Mouse (Mus musculus): ENCODE results near the gene Zdhhc7.

Gene Zdhhc7

DNA sequence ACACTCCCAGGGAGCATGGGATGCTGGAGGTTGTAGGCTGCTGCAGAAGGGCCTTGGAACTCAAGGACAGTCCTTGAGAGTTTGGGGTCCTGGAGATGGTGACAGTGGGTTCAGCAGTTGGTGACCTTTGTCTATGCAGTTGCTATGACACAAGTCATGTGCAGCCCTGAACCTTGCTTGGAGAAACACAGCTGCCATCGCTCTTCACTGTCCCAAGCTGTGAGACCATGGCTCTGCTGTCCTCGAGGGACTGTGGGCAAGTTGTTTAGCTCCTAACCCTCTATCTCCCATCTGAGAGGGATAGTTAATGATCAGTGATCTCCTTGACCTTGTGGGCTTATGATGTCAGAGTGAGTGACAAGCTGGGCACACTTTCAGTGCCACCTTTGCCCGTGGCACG, 64.7 kb downstream of the Zdhhc7 start:
- no peak for DNase-seq (ENCODE audit: low spot score in 2 of 2)

DNA sequence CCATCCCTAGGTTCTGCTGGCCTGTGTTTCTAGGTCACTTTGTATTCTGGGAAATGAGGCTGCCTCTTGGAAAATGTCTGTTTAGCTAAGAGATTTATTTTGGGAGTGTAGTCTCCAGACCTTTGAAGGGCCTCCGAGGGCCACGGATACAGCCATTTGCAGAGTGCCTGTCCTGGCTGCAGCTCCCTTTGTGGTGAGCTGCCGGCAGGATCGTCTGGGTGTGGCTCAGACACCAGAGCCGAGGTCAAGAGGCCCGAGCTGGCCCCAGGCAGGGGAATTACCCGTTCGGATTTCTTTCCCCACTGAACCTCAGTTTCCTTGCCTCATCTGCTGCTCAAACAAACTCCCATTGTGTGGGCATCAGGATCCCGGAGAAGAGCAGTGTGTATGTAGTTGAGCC, 65.2 kb downstream of the Zdhhc7 start:
- DNase-seq (ENCODE audit: low spot score in 2 of 2), result no peak

DNA sequence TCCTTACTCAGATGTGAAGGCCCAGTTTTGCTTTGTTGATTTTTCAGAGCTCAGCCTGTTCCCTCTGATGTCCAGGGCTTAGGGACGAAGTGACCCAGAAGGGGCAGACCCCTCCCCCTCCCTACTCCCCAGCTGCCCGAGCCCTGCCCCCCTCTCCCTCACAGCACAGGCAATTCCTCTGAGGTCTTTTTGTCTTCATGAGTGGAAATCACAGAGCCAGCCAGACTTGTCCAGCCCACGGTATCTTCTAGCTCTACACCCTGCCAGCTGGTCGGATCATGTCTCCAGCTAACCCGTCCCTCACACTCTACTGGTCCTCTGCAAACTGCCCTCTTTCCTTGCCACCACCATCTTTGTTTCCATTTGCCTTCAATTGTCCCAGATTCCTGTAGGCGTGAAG, 66.8 kb downstream of the Zdhhc7 start:
- no peak for DNase-seq (ENCODE audit: low spot score in 2 of 2)

DNA sequence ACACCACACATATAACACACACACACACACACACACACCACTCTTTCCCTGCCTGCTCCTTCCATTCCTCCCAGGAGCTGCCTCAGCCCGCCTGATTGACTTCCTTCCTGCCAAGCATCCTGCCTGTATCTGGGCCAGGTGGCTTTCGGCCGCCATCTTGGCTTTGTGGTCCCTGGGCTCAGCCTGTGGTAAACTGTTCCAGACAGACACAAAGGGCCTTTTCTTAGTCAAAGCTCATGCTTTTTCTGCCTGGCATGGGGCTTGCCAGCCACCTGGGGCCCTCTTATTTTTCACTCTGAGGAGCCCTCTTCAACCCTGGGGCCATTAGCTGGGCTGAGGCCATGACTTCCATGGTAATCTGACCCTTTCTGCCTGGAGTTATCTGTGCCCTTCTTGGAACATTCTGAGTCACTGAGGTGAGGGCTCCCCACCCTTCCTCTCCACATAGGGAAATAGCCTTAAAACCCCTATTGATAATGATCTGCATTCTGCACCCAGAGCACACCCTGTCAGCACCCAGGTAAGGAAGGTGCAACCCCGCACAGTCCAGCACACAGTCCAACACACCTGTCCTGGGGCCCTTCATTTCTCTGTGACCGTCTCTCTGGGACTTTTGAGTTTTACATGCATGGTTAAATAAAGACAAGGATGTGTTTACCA, 68.6 kb downstream of the Zdhhc7 start:
- DNase-seq (ENCODE audit: low spot score in 2 of 2), result no peak
